ENCODE assay signal across 8 mouse cellular contexts in the genomic region with DNA sequence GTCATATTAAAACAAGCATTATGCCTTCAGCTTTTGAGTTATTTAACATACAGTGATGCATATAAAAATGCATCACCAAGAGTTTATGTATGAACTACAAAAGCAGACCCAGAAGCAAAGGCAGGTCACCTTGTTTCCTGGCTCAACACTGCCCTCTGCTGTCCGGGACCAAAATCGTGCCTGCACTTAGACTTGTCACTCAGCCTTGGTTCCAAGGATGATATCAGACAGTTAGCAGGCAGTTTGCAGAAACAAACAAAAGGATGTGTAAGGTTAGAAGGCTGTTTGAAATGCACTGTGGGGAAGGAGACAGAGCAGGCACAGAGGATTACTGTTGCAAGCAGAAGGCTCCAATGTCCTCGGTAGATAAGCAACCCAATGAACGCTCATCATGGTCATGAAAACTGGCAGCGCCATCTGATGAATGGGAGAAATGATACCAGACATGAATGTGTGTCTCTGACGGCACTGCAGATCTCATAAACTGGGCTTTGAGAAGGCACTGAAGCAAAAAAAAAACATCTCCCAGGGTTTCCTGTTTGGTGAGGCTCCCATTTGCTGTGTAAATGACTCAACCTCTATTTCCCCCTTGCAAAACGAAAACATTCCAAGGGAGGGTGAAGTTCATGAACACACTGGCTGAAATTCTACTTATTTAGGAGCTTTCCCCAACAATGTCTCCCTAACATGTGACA.
DNase-seq lines count a peak whose midpoint lies in the region; ATAC-seq and TF ChIP-seq lines count a peak whose summit lies in the region.

No protein-coding gene starts in this region.

- H3K27ac ChIP-seq in forebrain, postnatal 0 days (ENCODE audit: low read depth, low read length) = no peak overlapping the region
- H3K27ac ChIP-seq in hindbrain, embryonic 14.5 days = no peak overlapping the region
- H3K27ac ChIP-seq in macrophage = 0 out of 2 replicates have a peak overlapping the region, but pooled peaks have one; percentile 12

- no peaks in the 10 kb centered on the region for H3K36me3 ChIP-seq in forebrain, postnatal 0 days (ENCODE audit: insufficient read depth)
- H3K36me3 ChIP-seq in hindbrain, embryonic 14.5 days (replicated peaks; ENCODE audit: control insufficient read depth, insufficient read depth) = no peaks in the 10 kb centered on the region
- peaks cover 36% of the 10 kb centered on the region; the same call in 1 of the 2 replicates for H3K36me3 ChIP-seq in macrophage (ENCODE audit: inconsistent target)

- no peaks in the 10 kb centered on the region for H3K4me1 ChIP-seq in forebrain, postnatal 0 days (ENCODE audit: insufficient read depth)
- H3K4me1 ChIP-seq in hindbrain, embryonic 14.5 days (replicated peaks; ENCODE audit: control insufficient read depth, insufficient read depth, low read length) = no peaks in the 10 kb centered on the region

- no peaks in the 10 kb centered on the region for H3K27me3 ChIP-seq in forebrain, postnatal 0 days (ENCODE audit: insufficient read depth, low read length)
- no peaks in the 10 kb centered on the region for H3K27me3 ChIP-seq in hindbrain, embryonic 14.5 days (ENCODE audit: control insufficient read depth, insufficient read depth, low read length)

- no peak overlapping the region for H3K4me2 ChIP-seq in forebrain, postnatal 0 days (ENCODE audit: low read depth)
- H3K4me2 ChIP-seq in hindbrain, embryonic 14.5 days (replicated peaks) = no peak overlapping the region

- no peaks in the 10 kb centered on the region for H3K79me2 ChIP-seq in macrophage (ENCODE audit: inconsistent target)

- TF ChIP-seq CTCF in forebrain, postnatal 0 days (IDR thresholded peaks at IDR 0.05; ENCODE audit: low read depth) = peak; percentile 89

- no peaks in the 10 kb centered on the region for H3K9me3 ChIP-seq in forebrain, postnatal 0 days (ENCODE audit: low read length)
- H3K9me3 ChIP-seq in hindbrain, embryonic 14.5 days (ENCODE audit: control insufficient read depth, low read length) = no peaks in the 10 kb centered on the region

- DNase-seq in Muller cell, postnatal 12 days (ENCODE audit: inconsistent ontology term) = peak; percentile 70
- peak; percentile 6 for DNase-seq in cerebellum, adult 11-12 months
- peak; percentile 77 for DNase-seq in forebrain, postnatal 0 days
- DNase-seq in hindbrain, embryonic 14.5 days (ENCODE audit: low spot score) = peak; percentile 88
- peak; percentile 18 for DNase-seq in left cerebral cortex, adult 11 months (ENCODE audit: low spot score)
- peak; percentile 75 to 88 for DNase-seq in right cerebral cortex, adult 2 months (ENCODE audit: low spot score in 2 of 2)
- peak; percentile 55 for DNase-seq in urinary bladder, postnatal 10 days (ENCODE audit: low spot score)

- 54% methylated on average over 7 of the region's 7 CpGs for WGBS in forebrain, postnatal 0 days
- WGBS in hindbrain, embryonic 14.5 days = 56% methylated on average over 7 of the region's 7 CpGs
- WGBS in macrophage (ENCODE audit: missing documents) = 55% methylated on average over 7 of the region's 7 CpGs

- H3K4me3 ChIP-seq in forebrain, postnatal 0 days (ENCODE audit: low read depth, low read length) = no peak overlapping the region
- no peak overlapping the region for H3K4me3 ChIP-seq in hindbrain, embryonic 14.5 days (replicated peaks; ENCODE audit: low read length)
- no peak overlapping the region for H3K4me3 ChIP-seq in macrophage (ENCODE audit: inconsistent target)

- H3K9ac ChIP-seq in forebrain, postnatal 0 days = no peak overlapping the region
- H3K9ac ChIP-seq in hindbrain, embryonic 14.5 days = no peak overlapping the region

- peak; percentile 80 for ATAC-seq in forebrain, postnatal 0 days
- peak; percentile 77; the same call in 1 of the 2 replicates for ATAC-seq in hindbrain, embryonic 14.5 days (ENCODE audit: low FRiP score)

Comparison
In these comparisons a context has a peak if more than half of its experiments do, and no peak if none do; other contexts are left out.
1. DNase-seq: peak in every context shown above with its lines; median percentile 88 in hindbrain, embryonic 14.5 days; 82 in right cerebral cortex, adult 2 months; 77 in forebrain, postnatal 0 days; 70 in Muller cell, postnatal 12 days; 55 in urinary bladder, postnatal 10 days; 18 in left cerebral cortex, adult 11 months; 6 in cerebellum, adult 11-12 months.